Mouse (Mus musculus): ENCODE data around the gene Inhbc. TPM values are rescaled to one million over a fixed set of nuclear protein-coding genes. Genes with fewer than 3 reads are reported as not detected.
A peak's percentile ranks its signal among the peaks of the same experiment; 100 is the strongest.

The Inhbc gene
- polyA plus RNA-seq, 1 experiment from 2014 or later: not detected

GRCm38 (mm10) chr10:127337536-127338099, 32.6 kb downstream of the Inhbc start:
- H3K4me1 ChIP-seq (replicated peaks): peaks cover 38% of the 10 kb centered on the region
- no peak overlapping the region for H3K4me2 ChIP-seq (replicated peaks)
- H3K27ac ChIP-seq: no peak overlapping the region
- no peak overlapping the region for H3K4me3 ChIP-seq (replicated peaks)
- H3K36me3 ChIP-seq: no peaks in the 10 kb centered on the region
- ATAC-seq: no peak
- H3K27me3 ChIP-seq: peaks cover 40% of the 10 kb centered on the region
- no peak overlapping the region for H3K9ac ChIP-seq (replicated peaks)
- WGBS: 89% methylated on average over 6 of the region's 6 CpGs
- no peaks in the 10 kb centered on the region for H3K9me3 ChIP-seq

- Histone ChIP-seq H3K4me1 (replicated peaks) (peaks cover 31% of the 10 kb centered on the region), H3K9ac (replicated peaks) (no peak overlapping the region), H3K36me3 (no peaks in the 10 kb centered on the region), H3K27me3 (peaks cover 33% of the 10 kb centered on the region), H3K4me2 (replicated peaks) (no peak overlapping the region), H3K9me3 (no peaks in the 10 kb centered on the region), H3K4me3 (replicated peaks) (no peak overlapping the region), H3K27ac (no peak overlapping the region)
- WGBS: 76% methylated on average over 5 of the region's 5 CpGs
- ATAC-seq: no peak
Measured at GRCm38 (mm10) chr10:127336952-127337351, 33.3 kb downstream of the Inhbc start.

GRCm38 (mm10) chr10:127335271-127335670, 35.0 kb downstream of the Inhbc start:
- H3K9ac ChIP-seq (replicated peaks): no peak overlapping the region
- peaks cover 14% of the 10 kb centered on the region for H3K4me1 ChIP-seq (replicated peaks)
- H3K27me3 ChIP-seq: peaks cover 23% of the 10 kb centered on the region
- WGBS: 81% methylated on average over 1 of the region's 1 CpGs
- no peak overlapping the region for H3K27ac ChIP-seq
- no peaks in the 10 kb centered on the region for H3K9me3 ChIP-seq
- H3K36me3 ChIP-seq: no peaks in the 10 kb centered on the region
- H3K4me2 ChIP-seq (replicated peaks): no peak overlapping the region
- ATAC-seq: no peak
- no peak overlapping the region for H3K4me3 ChIP-seq (replicated peaks)

GRCm38 (mm10) chr10:127333152-127333551, 37.1 kb downstream of the Inhbc start:
- peaks cover 33% of the 10 kb centered on the region for H3K27me3 ChIP-seq
- 67% methylated on average over 5 of the region's 5 CpGs for WGBS
- H3K9ac ChIP-seq (replicated peaks): no peak overlapping the region
- no peak overlapping the region for H3K4me2 ChIP-seq (replicated peaks)
- no peak overlapping the region for H3K27ac ChIP-seq
- ATAC-seq: no peak
- H3K4me1 ChIP-seq (replicated peaks): no peaks in the 10 kb centered on the region
- H3K9me3 ChIP-seq: no peaks in the 10 kb centered on the region
- no peaks in the 10 kb centered on the region for H3K36me3 ChIP-seq
- no peak overlapping the region for H3K4me3 ChIP-seq (replicated peaks)

GRCm38 (mm10) chr10:127332211-127332874, 37.9 kb downstream of the Inhbc start:
- H3K4me1 ChIP-seq (replicated peaks): no peaks in the 10 kb centered on the region
- no peaks in the 10 kb centered on the region for H3K36me3 ChIP-seq
- H3K4me3 ChIP-seq (replicated peaks): peak overlapping the region; percentile 21
- no peak overlapping the region for H3K27ac ChIP-seq
- peak; percentile 62; the same call in 1 of the 2 replicates for ATAC-seq
- peaks cover 35% of the 10 kb centered on the region for H3K27me3 ChIP-seq
- H3K4me2 ChIP-seq (replicated peaks): peak overlapping the region; percentile 51
- no peaks in the 10 kb centered on the region for H3K9me3 ChIP-seq
- H3K9ac ChIP-seq (replicated peaks): peak overlapping the region; percentile 55
- 33% methylated on average over 29 of the region's 31 CpGs for WGBS

GRCm38 (mm10) chr10:127330212-127330611, 40.0 kb downstream of the Inhbc start:
- Histone ChIP-seq H3K9me3 (no peaks in the 10 kb centered on the region), H3K27ac (no peak overlapping the region), H3K27me3 (peaks cover 57% of the 10 kb centered on the region), H3K36me3 (no peaks in the 10 kb centered on the region), H3K4me1 (replicated peaks) (peaks cover 13% of the 10 kb centered on the region), H3K9ac (replicated peaks) (no peak overlapping the region), H3K4me2 (replicated peaks) (no peak overlapping the region), H3K4me3 (replicated peaks) (no peak overlapping the region)
- ATAC-seq: no peak
- 77% methylated on average over 7 of the region's 7 CpGs for WGBS

GRCm38 (mm10) chr10:127327461-127328145, 42.6 kb downstream of the Inhbc start:
- Histone ChIP-seq H3K27ac (no peak overlapping the region), H3K4me1 (replicated peaks) (peaks cover 13% of the 10 kb centered on the region), H3K4me2 (replicated peaks) (no peak overlapping the region), H3K36me3 (no peaks in the 10 kb centered on the region), H3K9me3 (no peaks in the 10 kb centered on the region), H3K4me3 (replicated peaks) (no peak overlapping the region), H3K9ac (replicated peaks) (no peak overlapping the region), H3K27me3 (peaks cover 83% of the 10 kb centered on the region)
- 49% methylated on average over 18 of the region's 18 CpGs for WGBS
- ATAC-seq: no peak

- WGBS: 3% methylated on average over 29 of the region's 29 CpGs
- H3K27ac ChIP-seq: no peak overlapping the region
- H3K4me3 ChIP-seq (replicated peaks): peak overlapping the region; percentile 34
- H3K36me3 ChIP-seq: no peaks in the 10 kb centered on the region
- H3K4me1 ChIP-seq (replicated peaks): peaks cover 13% of the 10 kb centered on the region
- peaks cover 90% of the 10 kb centered on the region for H3K27me3 ChIP-seq
- no peak for ATAC-seq
- H3K9me3 ChIP-seq: no peaks in the 10 kb centered on the region
- 0 out of 2 replicates have a peak overlapping the region, but pooled peaks have one; percentile 44 for H3K9ac ChIP-seq (replicated peaks)
- peak overlapping the region; percentile 56 for H3K4me2 ChIP-seq (replicated peaks)
Measured at GRCm38 (mm10) chr10:127326828-127327227, 43.4 kb downstream of the Inhbc start.

GRCm38 (mm10) chr10:127326017-127326801, 44.0 kb downstream of the Inhbc start:
- Histone ChIP-seq H3K9ac (replicated peaks) (peak overlapping the region; percentile 44; the same call in 1 of the 2 replicates), H3K27me3 (peaks cover 90% of the 10 kb centered on the region), H3K36me3 (no peaks in the 10 kb centered on the region)

GRCm38 (mm10) chr10:127325454-127326016, 44.7 kb downstream of the Inhbc start:
- Histone ChIP-seq H3K36me3 (no peaks in the 10 kb centered on the region), H3K27ac (no peak overlapping the region), H3K4me2 (replicated peaks) (peak overlapping the region; percentile 56; the same call in 1 of the 2 replicates), H3K27me3 (peaks cover 87% of the 10 kb centered on the region), H3K4me3 (replicated peaks) (peak overlapping the region; percentile 34; the same call in 1 of the 2 replicates), H3K9me3 (no peaks in the 10 kb centered on the region), H3K4me1 (replicated peaks) (peaks cover 13% of the 10 kb centered on the region), H3K9ac (replicated peaks) (no peak overlapping the region)
- no peak for ATAC-seq
- 33% methylated on average over 14 of the region's 14 CpGs for WGBS

More at GRCm38 (mm10) chr10:127326017-127326801, 44.0 kb downstream of the Inhbc start:
- Histone ChIP-seq H3K27ac (no peak overlapping the region), H3K4me2 (replicated peaks) (peak overlapping the region; percentile 56), H3K4me3 (replicated peaks) (peak overlapping the region; percentile 34), H3K4me1 (replicated peaks) (peaks cover 13% of the 10 kb centered on the region), H3K9me3 (no peaks in the 10 kb centered on the region)
- 1% methylated on average over 53 of the region's 54 CpGs for WGBS
- 0 out of 2 replicates have a peak, but pooled peaks have one; percentile 38 for ATAC-seq

GRCm38 (mm10) chr10:127324495-127324894, 45.7 kb downstream of the Inhbc start:
- Histone ChIP-seq H3K9ac (replicated peaks) (no peak overlapping the region), H3K27me3 (peaks cover 76% of the 10 kb centered on the region), H3K4me1 (replicated peaks) (peaks cover 13% of the 10 kb centered on the region), H3K27ac (no peak overlapping the region), H3K36me3 (no peaks in the 10 kb centered on the region), H3K9me3 (no peaks in the 10 kb centered on the region), H3K4me2 (replicated peaks) (no peak overlapping the region), H3K4me3 (replicated peaks) (no peak overlapping the region)
- 12% methylated on average over 7 of the region's 7 CpGs for WGBS
- no peak for ATAC-seq
